Mouse (Mus musculus) MEL (cell line): Measurements from ENCODE around the gene Fam222a. TPM values are rescaled to one million over a fixed set of nuclear protein-coding genes. Genes with fewer than 3 reads are reported as not detected.

ENCODE experiments used
- DNase-seq: peaks from one replicate; pipeline ENCODE4 v3.0.0; 2011; ENCODE audit warnings: low read depth, low spot score
- H3K27ac ChIP-seq: 2 replicates; pipeline ENCODE4 v1.5.1; 2012; ENCODE audit warnings: low read depth, mild to moderate bottlenecking, control low read depth, low read length, moderate library complexity; ENCODE audit not compliant: control insufficient read depth
- H3K27me3 ChIP-seq, 2 experiments: fragments of 150-350 bp in 1 of 2; sonication (generic) in 1 of 2; 2 replicates each; pipeline ENCODE4 v1.6.1; 2012; ENCODE audit warnings: low read length in 2 of 2, mild to moderate bottlenecking in 2 of 2, improper control_type of control experiment in 1 of 2, moderate library complexity in 1 of 2; ENCODE audit not compliant: insufficient read depth in 2 of 2, control insufficient read depth in 1 of 2
- H3K36me3 ChIP-seq, 2 experiments: 2 replicates each; pipeline ENCODE4 v1.6.1; 2012 to 2014; ENCODE audit warnings: low read length in 2 of 2, improper control_type of control experiment in 1 of 2, inconsistent platforms in 1 of 2, mild to moderate bottlenecking in 1 of 2; ENCODE audit not compliant: insufficient read depth in 2 of 2, control insufficient read depth in 1 of 2
- H3K4me1 ChIP-seq, 2 experiments: fragments of 150-350 bp in 1 of 2; sonication (generic) in 1 of 2; 2 replicates each; pipeline ENCODE4 v1.6.1; 2012; ENCODE audit warnings: low read length in 2 of 2, improper control_type of control experiment in 1 of 2, mild to moderate bottlenecking in 1 of 2; ENCODE audit not compliant: insufficient read depth in 2 of 2, control insufficient read depth in 1 of 2
- H3K4me3 ChIP-seq, 2 experiments: fragments of 150-350 bp in 1 of 2; sonication (generic) in 1 of 2; 2 replicates each; pipeline ENCODE4 v1.5.1; 2012; ENCODE audit warnings: low read depth in 2 of 2, low read length in 2 of 2, mild to moderate bottlenecking in 2 of 2, moderate library complexity in 2 of 2, control low read depth in 1 of 2, improper control_type of control experiment in 1 of 2; ENCODE audit not compliant: control insufficient read depth in 1 of 2, insufficient read depth in 1 of 2
- H3K79me2 ChIP-seq: 2 replicates; pipeline ENCODE4 v1.6.1; 2012; ENCODE audit warnings: mild to moderate bottlenecking, low read length, moderate library complexity; ENCODE audit not compliant: control insufficient read depth, poor library complexity, insufficient read depth
- H3K9ac ChIP-seq: 2 replicates; pipeline ENCODE4 v1.6.1; 2012; ENCODE audit warnings: low read depth, mild to moderate bottlenecking, control low read depth, low read length, moderate library complexity; ENCODE audit not compliant: control insufficient read depth, poor library complexity, severe bottlenecking
- H3K9me3 ChIP-seq: fragments of 150-350 bp; sonication (generic); replicated peaks from 2 replicates; pipeline ENCODE4 v1.6.1; 2012; ENCODE audit warnings: mild to moderate bottlenecking, low read length, improper control_type of control experiment, moderate library complexity; ENCODE audit not compliant: insufficient read depth
- CHD1 ChIP-seq: IDR thresholded peaks from 2 replicates; pipeline ENCODE4 v1.6.1; 2012; ENCODE audit warnings: low read depth, mild to moderate bottlenecking, inconsistent platforms, low read length, improper control_type of control experiment
- CHD2 ChIP-seq: IDR thresholded peaks from 2 replicates; pipeline ENCODE4 v1.6.1; 2011; ENCODE audit warnings: low read length, improper control_type of control experiment
- CTCF ChIP-seq, 3 experiments: IDR thresholded peaks in 2 of 3; conservative IDR thresholded peaks in 1 of 3; 2 replicates each; pipeline ENCODE4 v1.5.1; 2011 to 2012; ENCODE audit warnings: low read length in 3 of 3, low read depth in 2 of 3, mild to moderate bottlenecking in 2 of 3, improper control_type of control experiment in 1 of 3, inconsistent platforms in 1 of 3, mixed read lengths in 1 of 3, moderate library complexity in 1 of 3; ENCODE audit not compliant: control insufficient read depth in 1 of 3, insufficient read depth in 1 of 3, poor library complexity in 1 of 3, severe bottlenecking in 1 of 3
- EP300 ChIP-seq, 2 experiments: IDR thresholded peaks; 2 replicates each; pipeline ENCODE4 v1.6.1; 2011; ENCODE audit warnings: improper control_type of control experiment in 2 of 2, low read length in 2 of 2, low read depth in 1 of 2, mild to moderate bottlenecking in 1 of 2
- GABPA ChIP-seq: IDR thresholded peaks from 2 replicates; pipeline ENCODE4 v1.6.1; 2012; ENCODE audit warnings: low read depth, mild to moderate bottlenecking, inconsistent platforms, low read length, improper control_type of control experiment, moderate library complexity
- GATA1 ChIP-seq: IDR thresholded peaks from 2 replicates; pipeline ENCODE4 v1.6.1; 2011; ENCODE audit warnings: low read depth, low read length, improper control_type of control experiment
- HCFC1 ChIP-seq: IDR thresholded peaks from 2 replicates; pipeline ENCODE4 v1.6.1; 2012; ENCODE audit warnings: low read depth, mild to moderate bottlenecking, inconsistent platforms, low read length, improper control_type of control experiment, moderate library complexity
- JUND ChIP-seq: IDR thresholded peaks from 2 replicates; pipeline ENCODE4 v1.6.1; 2011; ENCODE audit warnings: low read depth, mild to moderate bottlenecking, improper control_type of control experiment, low read length
- MAFK ChIP-seq: IDR thresholded peaks from 2 replicates; pipeline ENCODE4 v1.6.1; 2011; ENCODE audit warnings: low read depth, mild to moderate bottlenecking, low read length, improper control_type of control experiment, borderline replicate concordance
- MAX ChIP-seq: IDR thresholded peaks from 2 replicates; pipeline ENCODE4 v1.6.1; 2011; ENCODE audit warnings: low read length, improper control_type of control experiment
- MEF2A ChIP-seq: IDR thresholded peaks from 2 replicates; pipeline ENCODE4 v1.6.1; 2014; ENCODE audit warnings: low read depth, mild to moderate bottlenecking, inconsistent platforms, low read length, improper control_type of control experiment; ENCODE audit not compliant: poor library complexity, insufficient replicate concordance, severe bottlenecking; ENCODE audit errors: extremely low read depth
- MXI1 ChIP-seq: IDR thresholded peaks from 2 replicates; pipeline ENCODE4 v1.6.1; 2011; ENCODE audit warnings: mild to moderate bottlenecking, low read depth, low read length, improper control_type of control experiment
- MYB ChIP-seq: IDR thresholded peaks from 2 replicates; pipeline ENCODE4 v1.6.1; 2011; ENCODE audit warnings: mild to moderate bottlenecking, low read depth, low read length, improper control_type of control experiment
- NRF1 ChIP-seq: IDR thresholded peaks from 2 replicates; pipeline ENCODE4 v1.6.1; 2014; ENCODE audit warnings: low read depth, mild to moderate bottlenecking, inconsistent platforms, low read length, improper control_type of control experiment, moderate library complexity; ENCODE audit not compliant: poor library complexity, insufficient read depth, severe bottlenecking
- POLR2A ChIP-seq, 2 experiments: IDR thresholded peaks; 2 replicates each; pipeline ENCODE4 v1.6.1; 2011 to 2012; ENCODE audit warnings: low read length in 2 of 2, mild to moderate bottlenecking in 2 of 2, control low read depth in 1 of 2, improper control_type of control experiment in 1 of 2, low read depth in 1 of 2, moderate library complexity in 1 of 2; ENCODE audit not compliant: control insufficient read depth in 1 of 2, insufficient read depth in 1 of 2, poor library complexity in 1 of 2
- POLR2AphosphoS2 ChIP-seq: IDR thresholded peaks from 2 replicates; pipeline ENCODE4 v1.6.1; 2011; ENCODE audit warnings: low read length, improper control_type of control experiment
- POLR2AphosphoS5 ChIP-seq: IDR thresholded peaks from 2 replicates; pipeline ENCODE4 v1.6.1; 2012; ENCODE audit warnings: low read depth, borderline replicate concordance, mild to moderate bottlenecking, inconsistent platforms, low read length, moderate library complexity, mixed read lengths
- RCOR1 ChIP-seq: IDR thresholded peaks from 2 replicates; pipeline ENCODE4 v1.6.1; 2012; ENCODE audit warnings: low read depth, mild to moderate bottlenecking, inconsistent platforms, low read length, improper control_type of control experiment
- SIN3A ChIP-seq: IDR thresholded peaks from 2 replicates; pipeline ENCODE4 v1.6.1; 2012; ENCODE audit warnings: low read length, improper control_type of control experiment, inconsistent platforms
- TBP ChIP-seq: IDR thresholded peaks from 2 replicates; pipeline ENCODE4 v1.8.0; 2011; ENCODE audit warnings: low read depth, low read length, improper control_type of control experiment
- UBTF ChIP-seq: IDR thresholded peaks from 2 replicates; pipeline ENCODE4 v1.6.1; 2012; ENCODE audit warnings: low read depth, mild to moderate bottlenecking, inconsistent platforms, low read length, improper control_type of control experiment, moderate library complexity, borderline replicate concordance; ENCODE audit not compliant: insufficient read depth
- USF2 ChIP-seq, 2 experiments: IDR thresholded peaks; 2 replicates each; pipeline ENCODE4 v1.6.1; 2011 to 2012; ENCODE audit warnings: improper control_type of control experiment in 2 of 2, low read length in 2 of 2, borderline replicate concordance in 1 of 2, inconsistent platforms in 1 of 2, low read depth in 1 of 2, mild to moderate bottlenecking in 1 of 2; ENCODE audit not compliant: insufficient read depth in 1 of 2
- ZC3H11A ChIP-seq: IDR thresholded peaks from 2 replicates; pipeline ENCODE4 v1.6.1; 2012; ENCODE audit warnings: low read depth, mild to moderate bottlenecking, inconsistent platforms, low read length, improper control_type of control experiment
- ZKSCAN1 ChIP-seq: IDR thresholded peaks from 2 replicates; pipeline ENCODE4 v1.6.1; 2012; ENCODE audit warnings: low read depth, mild to moderate bottlenecking, inconsistent platforms, low read length, improper control_type of control experiment, moderate library complexity
- ZMIZ1 ChIP-seq: IDR thresholded peaks from 2 replicates; pipeline ENCODE4 v1.6.1; 2012; ENCODE audit warnings: low read depth, mild to moderate bottlenecking, inconsistent platforms, low read length, improper control_type of control experiment, moderate library complexity
- ZNF384 ChIP-seq: IDR thresholded peaks from 2 replicates; pipeline ENCODE4 v1.6.1; 2012; ENCODE audit warnings: low read depth, mild to moderate bottlenecking, inconsistent platforms, low read length, improper control_type of control experiment
- polyA plus RNA-seq, 2 experiments: library from polyadenylated mRNA; stranded (reverse) in 1 of 2; unstranded in 1 of 2; fragments of >175 nt in 1 of 2; fragments of >200 nt in 1 of 2; gene quantifications; 2 replicates each; pipeline versions ENCODE4 v1.2.1 to v1.2.4; 2012; ENCODE audit warnings: low replicate concordance in 2 of 2, low read depth in 1 of 2; ENCODE audit not compliant: insufficient read length in 2 of 2, insufficient read depth in 1 of 2, missing spikeins in 1 of 2
- total RNA-seq: library from RNA; depleted of rRNA; stranded (reverse); fragments of 300-350 nt; gene quantifications from 2 replicates; pipeline ENCODE4 v1.2.3, GENCODE M21; 2012

Gene Fam222a
- total and polyA plus RNA-seq, 3 experiments: 0.27 to 0.70 TPM; not detected in 1

- TF ChIP-seq MYB: no peak
- peak; percentile 74 for TF ChIP-seq SIN3A
- no peak for TF ChIP-seq MEF2A
- peak; percentile 48; the same call in 1 of the 2 replicates for TF ChIP-seq MXI1
- TF ChIP-seq ZMIZ1: no peak
- no peak for TF ChIP-seq GABPA
- no peak for TF ChIP-seq MAX
- TF ChIP-seq POLR2AphosphoS2: no peak
- TF ChIP-seq ZC3H11A: 0 out of 2 replicates have a peak, but pooled peaks have one; percentile 10
- TF ChIP-seq UBTF: no peak
- TF ChIP-seq MAFK: peak; percentile 36; the same call in 1 of the 2 replicates
Measured at GRCm38 (mm10) chr5:114591151-114591561, 23.3 kb downstream of the Fam222a start (continued).

- peaks cover 0 to 17% of the 10 kb centered on the region in 2 experiments; a peak in 2 of 4 replicates for H3K36me3 ChIP-seq
- no peak for TF ChIP-seq NRF1
- TF ChIP-seq ZNF384: peak; percentile 67
- no peak overlapping the region for H3K27ac ChIP-seq
- H3K4me3 ChIP-seq: no peak overlapping the region
- H3K4me1 ChIP-seq: peaks cover 0 to 25% of the 10 kb centered on the region in 2 experiments; a peak in 3 of 4 replicates
- no peaks in the 10 kb centered on the region for H3K9me3 ChIP-seq
- no peaks in the 10 kb centered on the region for H3K27me3 ChIP-seq
- no peak for DNase-seq
- H3K9ac ChIP-seq: no peak overlapping the region
- H3K79me2 ChIP-seq: no peaks in the 10 kb centered on the region
Measured at GRCm38 (mm10) chr5:114592463-114593160, 24.8 kb downstream of the Fam222a start.

GRCm38 (mm10) chr5:114593161-114593821 is 25.5 kb downstream of the Fam222a start:
- H3K27ac ChIP-seq: no peak overlapping the region
- DNase-seq: no peak
- H3K4me3 ChIP-seq: no peak overlapping the region
- no peak overlapping the region for H3K9ac ChIP-seq
- no peaks in the 10 kb centered on the region for H3K27me3 ChIP-seq
- H3K79me2 ChIP-seq: no peaks in the 10 kb centered on the region
- no peaks in the 10 kb centered on the region for H3K9me3 ChIP-seq
- H3K4me1 ChIP-seq: peaks cover 0 to 25% of the 10 kb centered on the region in 2 experiments; a peak in 3 of 4 replicates
- H3K36me3 ChIP-seq: peaks cover 0 to 15% of the 10 kb centered on the region in 2 experiments; a peak in 2 of 4 replicates
- TF ChIP-seq CHD2 (no peak), USF2 (IDR thresholded peaks at IDR 0.05; ENCODE audit: borderline replicate concordance in 1 of 2, insufficient read depth in 1 of 2, low read depth in 1 of 2, low read length in 2 of 2) (no peak), GATA1 (no peak), EP300 (IDR thresholded peaks at IDR 0.05; ENCODE audit: low read depth in 1 of 2, low read length in 2 of 2) (no peak), MEF2A (no peak), HCFC1 (no peak), CHD1 (no peak), POLR2A (IDR thresholded peaks at IDR 0.05; ENCODE audit: control insufficient read depth in 1 of 2, insufficient read depth in 1 of 2, low read depth in 1 of 2, low read length in 2 of 2, poor library complexity in 1 of 2) (no peak), JUND (no peak), POLR2AphosphoS5 (no peak), TBP (no peak), NRF1 (no peak), RCOR1 (no peak), ZKSCAN1 (no peak), CTCF (IDR thresholded peaks at IDR 0.05 in 2 of 3, conservative IDR thresholded peaks at IDR 0.05 in 1 of 3; ENCODE audit: control insufficient read depth in 1 of 3, insufficient read depth in 1 of 3, low read depth in 2 of 3, low read length in 3 of 3, poor library complexity in 1 of 3, severe bottlenecking in 1 of 3) (no peak), MAFK (no peak), MAX (no peak)
